Mouse (Mus musculus): Measurements from ENCODE around the gene Mrm2. TPM values are rescaled to one million over a fixed set of nuclear protein-coding genes. Genes with fewer than 3 reads are reported as not detected.

Gene Mrm2
- total RNA-seq, 2 experiments from 2014 or later = 9.3 to 11.2 TPM

- ATAC-seq (replicated peaks; ENCODE audit: poor library complexity, severe bottlenecking) = no peak
These were observed 51.5 kb downstream of the Mrm2 start for GRCm38 (mm10) chr5:140280205-140280604.

Other genes with a start within 250 kb of the Mrm2 start
- gene Mad1l1, start 10.3 kb downstream of the Mrm2 start, total RNA-seq (2014; fragmentation: Nextera tagmentation) = 18.3 and 24.4 TPM in 2 replicates
- gene Mad1l1, start 10.3 kb downstream of the Mrm2 start, total RNA-seq (2017) = 53.6 and 61.0 TPM in 2 replicates
- gene Nudt1, start 10.2 kb downstream of the Mrm2 start, total RNA-seq (2014; fragmentation: Nextera tagmentation) = 40.7 and 43.1 TPM in 2 replicates
- 42.0 and 49.1 TPM in 2 replicates for gene Nudt1, start 10.2 kb downstream of the Mrm2 start, total RNA-seq (2017)
- 8.9 and 12.8 TPM in 2 replicates for gene Snx8, start 57.4 kb upstream of the Mrm2 start, total RNA-seq (2014; fragmentation: Nextera tagmentation)
- gene Snx8, start 57.4 kb upstream of the Mrm2 start, total RNA-seq (2017) = 7.3 and 9.1 TPM in 2 replicates
- 237 and 268 TPM in 2 replicates for gene Eif3b, start 87.4 kb upstream of the Mrm2 start, total RNA-seq (2014; fragmentation: Nextera tagmentation)
- gene Eif3b, start 87.4 kb upstream of the Mrm2 start, total RNA-seq (2017) = 200 and 239 TPM in 2 replicates
- gene Gm4869, start 113.7 kb upstream of the Mrm2 start, total RNA-seq (2014; fragmentation: Nextera tagmentation) = not detected in 2 replicates
- not detected in 2 replicates for gene Gm4869, start 113.7 kb upstream of the Mrm2 start, total RNA-seq (2017)
- gene Chst12, start 173.7 kb upstream of the Mrm2 start, total RNA-seq (2014; fragmentation: Nextera tagmentation) = 79.1 and 85.4 TPM in 2 replicates
- 30.2 and 30.3 TPM in 2 replicates for gene Chst12, start 173.7 kb upstream of the Mrm2 start, total RNA-seq (2017)
- gene Grifin, start 233.2 kb upstream of the Mrm2 start, total RNA-seq (2014; fragmentation: Nextera tagmentation) = not detected in 2 replicates
- not detected in 2 replicates for gene Grifin, start 233.2 kb upstream of the Mrm2 start, total RNA-seq (2017)

Data from granulocyte monocyte progenitor cell, adult 5-6 weeks (primary cell).